Mouse (Mus musculus) hindbrain, embryonic 14.5 days (tissue): Measurements from ENCODE around the gene Limk2. TPM values are rescaled to one million over a fixed set of nuclear protein-coding genes. Genes with fewer than 3 reads are reported as not detected.
A peak's percentile ranks its signal among the peaks of the same experiment; 100 is the strongest.

Source experiments
- ATAC-seq: fragments of 200-750 bp; cut with Nextera tagmentation; 2 replicates; pipeline ENCODE4 v1.8.0; 2017; ENCODE audit warnings: moderate number of reproducible peaks, mild to moderate bottlenecking, moderate TSS enrichment, moderate library complexity; ENCODE audit not compliant: low FRiP score
- DNase-seq: peaks from one replicate; pipeline ENCODE4 v3.0.0-alpha.2; 2015; ENCODE audit warnings: low spot score
- H3K27ac ChIP-seq: fragments of 300-500 bp; sonication (generic); 2 replicates; pipeline ENCODE4 v1.5.1; 2014; ENCODE audit warnings: mild to moderate bottlenecking, moderate library complexity
- H3K27me3 ChIP-seq: fragments of 300-500 bp; sonication (generic); 2 replicates; pipeline ENCODE4 v1.6.1; 2014; ENCODE audit warnings: mild to moderate bottlenecking, low read length, mixed read lengths; ENCODE audit not compliant: control insufficient read depth, insufficient read depth
- H3K36me3 ChIP-seq: fragments of 300-500 bp; sonication (generic); replicated peaks from 2 replicates; pipeline ENCODE4 v1.6.1; 2014; ENCODE audit not compliant: control insufficient read depth, insufficient read depth
- H3K4me1 ChIP-seq: fragments of 300-500 bp; sonication (generic); replicated peaks from 2 replicates; pipeline ENCODE4 v1.6.1; 2014; ENCODE audit warnings: antibody characterized with exemption, low read length, mixed read lengths; ENCODE audit not compliant: control insufficient read depth, insufficient read depth
- H3K4me2 ChIP-seq: fragments of 300-500 bp; sonication (generic); replicated peaks from 2 replicates; pipeline ENCODE4 v1.6.1; 2014; ENCODE audit warnings: mild to moderate bottlenecking, moderate library complexity
- H3K4me3 ChIP-seq: fragments of 300-500 bp; sonication (generic); replicated peaks from 2 replicates; pipeline ENCODE4 v1.5.1; 2014; ENCODE audit warnings: mild to moderate bottlenecking, low read length
- H3K9ac ChIP-seq: fragments of 300-500 bp; sonication (generic); 2 replicates; pipeline ENCODE4 v1.6.1; 2014
- H3K9me3 ChIP-seq: fragments of 300-500 bp; sonication (generic); 2 replicates; pipeline ENCODE4 v1.6.1; 2016; ENCODE audit warnings: low read length; ENCODE audit not compliant: control insufficient read depth
- WGBS: fragments of 180-500 bp; shearing (Covaris S2); extraction: QIAGEN DNeasy Blood & Tissue Kit; methylation state at CpG from one replicate; pipeline ENCODE4 v1.1.7; 2014; 5-methylcytosine and 5-hydroxymethylcytosine counted together
- polyA plus RNA-seq: library from polyadenylated mRNA; unstranded; fragments of >200 nt; fragmentation: Nextera tagmentation; extraction: Ambion mirVana; gene quantifications from 2 replicates; pipeline ENCODE4 v1.2.1, GENCODE M21; 2014

The Limk2 gene
- polyA plus RNA-seq, 1 experiment from 2014 or later, result 148 TPM

- Histone ChIP-seq H3K4me1 (no peaks in the 10 kb centered on the region), H3K27me3 (no peaks in the 10 kb centered on the region), H3K9ac (no peak overlapping the region), H3K4me2 (no peak overlapping the region), H3K27ac (no peak overlapping the region), H3K36me3 (no peaks in the 10 kb centered on the region), H3K4me3 (no peak overlapping the region), H3K9me3 (no peaks in the 10 kb centered on the region)
- DNase-seq (no peak), ATAC-seq (no peak)
- 86% methylated on average over 2 of the region's 2 CpGs for whole genome bisulfite sequencing
These were observed 34.1 kb upstream of the Limk2 start for GRCm38 (mm10) chr11:3443091-3443490.

- Histone ChIP-seq H3K9me3 (no peaks in the 10 kb centered on the region), H3K4me1 (no peaks in the 10 kb centered on the region), H3K27ac (no peak overlapping the region), H3K27me3 (no peaks in the 10 kb centered on the region), H3K36me3 (no peaks in the 10 kb centered on the region), H3K4me2 (no peak overlapping the region), H3K9ac (no peak overlapping the region), H3K4me3 (no peak overlapping the region)
- 79% methylated on average over 4 of the region's 4 CpGs for WGBS
- DNase-seq (no peak), ATAC-seq (no peak)
These were observed 33.7 kb upstream of the Limk2 start for GRCm38 (mm10) chr11:3442677-3443076.

GRCm38 (mm10) chr11:3441696-3442443 lies 32.9 kb upstream of the Limk2 start:
- no peak overlapping the region for H3K27ac ChIP-seq
- ATAC-seq (no peak), DNase-seq (peak; percentile 30)
- no peaks in the 10 kb centered on the region for H3K4me1 ChIP-seq
- H3K9me3 ChIP-seq, result no peaks in the 10 kb centered on the region
- no peaks in the 10 kb centered on the region for H3K36me3 ChIP-seq
- no peak overlapping the region for H3K9ac ChIP-seq
- no peak overlapping the region for H3K4me2 ChIP-seq
- H3K4me3 ChIP-seq, result no peak overlapping the region
- no peaks in the 10 kb centered on the region for H3K27me3 ChIP-seq

- no peaks in the 10 kb centered on the region for H3K4me1 ChIP-seq
- no peak overlapping the region for H3K4me3 ChIP-seq
- H3K9ac ChIP-seq, result no peak overlapping the region
- H3K27me3 ChIP-seq, result no peaks in the 10 kb centered on the region
- 93% methylated on average over 1 of the region's 1 CpGs for WGBS
- H3K36me3 ChIP-seq, result no peaks in the 10 kb centered on the region
- ATAC-seq (no peak), DNase-seq (no peak)
- no peak overlapping the region for H3K27ac ChIP-seq
- H3K9me3 ChIP-seq, result no peaks in the 10 kb centered on the region
- no peak overlapping the region for H3K4me2 ChIP-seq
These were observed 28.6 kb upstream of the Limk2 start for GRCm38 (mm10) chr11:3437621-3438020.

GRCm38 (mm10) chr11:3433809-3434208 lies 24.8 kb upstream of the Limk2 start:
- 87% methylated on average over 4 of the region's 4 CpGs for WGBS
- ATAC-seq, result no peak

GRCm38 (mm10) chr11:3431976-3432603 lies 23.1 kb upstream of the Limk2 start:
- Histone ChIP-seq H3K4me2 (no peak overlapping the region), H3K9ac (no peak overlapping the region), H3K9me3 (no peaks in the 10 kb centered on the region), H3K4me1 (no peaks in the 10 kb centered on the region), H3K4me3 (no peak overlapping the region), H3K27ac (no peak overlapping the region), H3K27me3 (no peaks in the 10 kb centered on the region), H3K36me3 (peaks cover under 1% of the 10 kb centered on the region; the same call in 1 of the 2 replicates)
- WGBS, result 96% methylated on average over 6 of the region's 6 CpGs
- DNase-seq (no peak), ATAC-seq (no peak)

More at GRCm38 (mm10) chr11:3433809-3434208, 24.8 kb upstream of the Limk2 start:
- DNase-seq, result no peak
- no peaks in the 10 kb centered on the region for H3K9me3 ChIP-seq
- H3K27me3 ChIP-seq, result no peaks in the 10 kb centered on the region
- no peak overlapping the region for H3K27ac ChIP-seq
- H3K4me3 ChIP-seq, result no peak overlapping the region
- H3K36me3 ChIP-seq, result no peaks in the 10 kb centered on the region; the same call in 1 of the 2 replicates
- H3K9ac ChIP-seq, result no peak overlapping the region
- no peaks in the 10 kb centered on the region for H3K4me1 ChIP-seq
- no peak overlapping the region for H3K4me2 ChIP-seq

- WGBS, result 89% methylated on average over 3 of the region's 3 CpGs
- H3K9me3 ChIP-seq, result no peaks in the 10 kb centered on the region
- H3K4me1 ChIP-seq, result no peaks in the 10 kb centered on the region
- H3K36me3 ChIP-seq, result peaks cover 6% of the 10 kb centered on the region; the same call in 1 of the 2 replicates
- DNase-seq, result no peak
- no peak overlapping the region for H3K4me3 ChIP-seq
- no peaks in the 10 kb centered on the region for H3K27me3 ChIP-seq
- no peak overlapping the region for H3K4me2 ChIP-seq
- no peak overlapping the region for H3K9ac ChIP-seq
- no peak overlapping the region for H3K27ac ChIP-seq
- no peak for ATAC-seq
These were observed 22.5 kb upstream of the Limk2 start for GRCm38 (mm10) chr11:3431515-3431914.

GRCm38 (mm10) chr11:3428632-3429031 lies 19.6 kb upstream of the Limk2 start:
- Histone ChIP-seq H3K4me3 (no peak overlapping the region), H3K4me1 (no peaks in the 10 kb centered on the region), H3K36me3 (peaks cover 35% of the 10 kb centered on the region), H3K27me3 (no peaks in the 10 kb centered on the region), H3K9ac (no peak overlapping the region), H3K9me3 (no peaks in the 10 kb centered on the region), H3K4me2 (no peak overlapping the region), H3K27ac (no peak overlapping the region)
- DNase-seq (no peak), ATAC-seq (no peak)
- 79% methylated on average over 7 of the region's 7 CpGs for WGBS

GRCm38 (mm10) chr11:3427697-3428230 lies 18.8 kb upstream of the Limk2 start:
- H3K4me1 ChIP-seq, result no peaks in the 10 kb centered on the region
- no peak for DNase-seq
- 91% methylated on average over 3 of the region's 3 CpGs for WGBS

More at GRCm38 (mm10) chr11:3427697-3428230, 18.8 kb upstream of the Limk2 start:
- no peak overlapping the region for H3K9ac ChIP-seq
- H3K27me3 ChIP-seq, result no peaks in the 10 kb centered on the region
- no peak overlapping the region for H3K4me2 ChIP-seq
- peaks cover 42% of the 10 kb centered on the region for H3K36me3 ChIP-seq
- ATAC-seq, result no peak
- H3K9me3 ChIP-seq, result no peaks in the 10 kb centered on the region
- no peak overlapping the region for H3K27ac ChIP-seq
- H3K4me3 ChIP-seq, result no peak overlapping the region
